Mouse (Mus musculus) midbrain, embryonic 13.5 days (tissue): Measurements from ENCODE around the gene Kctd14. TPM values are rescaled to one million over a fixed set of nuclear protein-coding genes. Genes with fewer than 3 reads are reported as not detected.

Experiments used
- ATAC-seq: fragments of 200-750 bp; cut with Nextera tagmentation; 2 replicates; pipeline ENCODE4 v1.8.0; 2017; ENCODE audit warnings: mild to moderate bottlenecking, moderate TSS enrichment, moderate library complexity
- H3K27ac ChIP-seq: fragments of 300-500 bp; sonication (generic); 2 replicates; pipeline ENCODE4 v1.5.1; 2015; ENCODE audit warnings: inconsistent platforms, mild to moderate bottlenecking, moderate library complexity
- H3K27me3 ChIP-seq: fragments of 300-500 bp; sonication (generic); 2 replicates; pipeline ENCODE4 v1.6.1; 2015; ENCODE audit warnings: mild to moderate bottlenecking, inconsistent platforms
- H3K36me3 ChIP-seq: fragments of 300-500 bp; sonication (generic); 2 replicates; pipeline ENCODE4 v1.6.1; 2015; ENCODE audit warnings: mild to moderate bottlenecking, inconsistent platforms
- H3K4me1 ChIP-seq: fragments of 300-500 bp; sonication (generic); replicated peaks from 2 replicates; pipeline ENCODE4 v1.6.1; 2015; ENCODE audit warnings: inconsistent platforms
- H3K4me2 ChIP-seq: fragments of 300-500 bp; sonication (generic); replicated peaks from 2 replicates; pipeline ENCODE4 v1.6.1; 2015; ENCODE audit warnings: moderate library complexity, mild to moderate bottlenecking, inconsistent platforms
- H3K4me3 ChIP-seq: fragments of 300-500 bp; sonication (generic); replicated peaks from 2 replicates; pipeline ENCODE4 v1.5.1; 2015; ENCODE audit warnings: mild to moderate bottlenecking, inconsistent platforms
- H3K9ac ChIP-seq: fragments of 300-500 bp; sonication (generic); replicated peaks from 2 replicates; pipeline ENCODE4 v1.6.1; 2015; ENCODE audit warnings: mild to moderate bottlenecking, inconsistent platforms
- H3K9me3 ChIP-seq: fragments of 300-500 bp; sonication (generic); 2 replicates; pipeline ENCODE4 v1.6.1; 2016; ENCODE audit warnings: mild to moderate bottlenecking, inconsistent platforms
- WGBS: fragments of 180-500 bp; shearing (Covaris S2); methylation state at CpG from one replicate; pipeline ENCODE4 v1.1.7; 2015; 5-methylcytosine and 5-hydroxymethylcytosine counted together
- polyA plus RNA-seq: library from polyadenylated mRNA; unstranded; fragments of >200 nt; fragmentation: Nextera tagmentation; extraction: Ambion mirVana; gene quantifications from 2 replicates; pipeline ENCODE4 v1.2.1, GENCODE M21; 2015

Kctd14 gene
- polyA plus RNA-seq, 1 experiment from 2014 or later, result 1.6 TPM

DNA sequence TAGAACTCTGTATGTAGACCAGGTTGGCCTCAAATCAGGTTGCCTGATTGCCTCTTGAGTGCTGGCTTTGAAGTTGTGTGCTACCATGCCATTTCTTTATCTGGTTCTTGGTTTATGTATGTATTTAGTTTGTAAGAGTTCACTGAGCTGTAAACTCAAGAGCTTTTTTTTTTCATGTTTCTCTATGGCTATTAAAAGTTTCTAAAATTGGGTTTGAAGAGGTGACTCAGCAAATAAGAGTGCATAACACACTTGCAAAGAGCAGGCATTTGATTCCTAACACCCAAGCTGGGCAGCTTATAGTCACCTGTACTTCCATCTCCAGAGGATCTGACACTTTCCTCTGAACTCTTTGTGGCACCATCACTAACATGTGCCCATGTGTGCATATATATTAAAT lies 43.9 kb downstream of the Kctd14 start:
- no peak overlapping the region for H3K4me2 ChIP-seq
- peaks cover 48% of the 10 kb centered on the region for H3K36me3 ChIP-seq

DNA sequence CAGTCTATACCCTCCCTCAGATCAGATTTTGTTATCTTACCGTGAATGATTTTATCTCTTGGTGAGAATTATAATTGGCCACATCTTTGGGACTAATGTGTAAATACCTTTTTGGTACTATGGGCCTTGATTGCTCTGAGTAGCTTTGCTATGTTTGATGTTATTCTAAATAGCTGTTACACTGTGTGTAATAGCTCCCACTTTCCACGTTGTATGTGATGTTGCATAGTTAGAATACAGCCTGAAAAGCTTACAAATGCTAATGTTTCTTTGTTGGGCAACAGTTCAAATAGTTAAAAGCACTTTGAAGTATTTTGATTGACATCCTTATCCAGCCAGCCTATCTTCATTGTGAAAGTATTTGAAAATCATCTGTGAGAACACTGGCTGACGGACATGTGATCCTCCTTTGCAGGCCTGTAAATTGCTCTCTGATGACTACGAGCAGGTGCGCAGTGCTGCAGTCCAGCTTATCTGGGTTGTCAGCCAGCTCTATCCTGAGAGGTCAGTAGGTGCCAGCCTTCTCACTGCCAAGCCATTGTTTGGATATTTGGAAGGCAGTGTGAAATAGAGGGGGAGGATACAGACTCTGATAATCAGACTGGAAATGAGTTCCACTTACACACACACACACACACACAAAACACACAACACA lies 49.6 kb downstream of the Kctd14 start:
- no peak overlapping the region for H3K4me2 ChIP-seq
- peaks cover 42% of the 10 kb centered on the region for H3K36me3 ChIP-seq
- H3K27me3 ChIP-seq, result no peaks in the 10 kb centered on the region
- H3K4me1 ChIP-seq, result no peaks in the 10 kb centered on the region
- 0 out of 2 replicates have a peak, but pooled peaks have one; percentile 34 for ATAC-seq
- H3K27ac ChIP-seq, result no peak overlapping the region
- no peak overlapping the region for H3K9ac ChIP-seq
- 75% methylated on average over 5 of the region's 5 CpGs for WGBS
- no peak overlapping the region for H3K4me3 ChIP-seq
- no peaks in the 10 kb centered on the region for H3K9me3 ChIP-seq

More for the DNA sequence above, 43.9 kb downstream of the Kctd14 start:
- no peaks in the 10 kb centered on the region for H3K9me3 ChIP-seq
- ATAC-seq, result no peak
- H3K4me1 ChIP-seq, result no peaks in the 10 kb centered on the region
- H3K27ac ChIP-seq, result no peak overlapping the region
- no peaks in the 10 kb centered on the region for H3K27me3 ChIP-seq
- no peak overlapping the region for H3K9ac ChIP-seq
- no peak overlapping the region for H3K4me3 ChIP-seq

Other genes with a start within 250 kb of the Kctd14 start
- gene Usp35, start 119.3 kb upstream of the Kctd14 start, polyA plus RNA-seq, result 2.6 and 2.8 TPM in 2 replicates
- gene Kctd21, start 119.0 kb upstream of the Kctd14 start, polyA plus RNA-seq, result 6.9 and 8.3 TPM in 2 replicates
- gene Alg8, start 79.7 kb upstream of the Kctd14 start, polyA plus RNA-seq, result 19.5 and 22.2 TPM in 2 replicates
- 395 and 403 TPM in 2 replicates for gene Ndufc2, start 51.3 kb upstream of the Kctd14 start, polyA plus RNA-seq
- gene Thrsp, start 33.6 kb upstream of the Kctd14 start, polyA plus RNA-seq, result 0.81 and 0.89 TPM in 2 replicates
- gene Ints4, start 29.6 kb downstream of the Kctd14 start, polyA plus RNA-seq, result 45.9 and 48.8 TPM in 2 replicates
- 46.6 and 50.5 TPM in 2 replicates for gene Aamdc, start 128.2 kb downstream of the Kctd14 start, polyA plus RNA-seq
- gene Rsf1, start 128.6 kb downstream of the Kctd14 start, polyA plus RNA-seq, result 35.6 and 40.9 TPM in 2 replicates
- 194 and 201 TPM in 2 replicates for gene Clns1a, start 245.3 kb downstream of the Kctd14 start, polyA plus RNA-seq